Mouse (Mus musculus): ENCODE measurements around the gene Coro7. TPM values are rescaled to one million over a fixed set of nuclear protein-coding genes. Genes with fewer than 3 reads are reported as not detected.

Gene Coro7
- total RNA-seq, 2 experiments from 2014 or later, result 93.5 to 116 TPM

DNA sequence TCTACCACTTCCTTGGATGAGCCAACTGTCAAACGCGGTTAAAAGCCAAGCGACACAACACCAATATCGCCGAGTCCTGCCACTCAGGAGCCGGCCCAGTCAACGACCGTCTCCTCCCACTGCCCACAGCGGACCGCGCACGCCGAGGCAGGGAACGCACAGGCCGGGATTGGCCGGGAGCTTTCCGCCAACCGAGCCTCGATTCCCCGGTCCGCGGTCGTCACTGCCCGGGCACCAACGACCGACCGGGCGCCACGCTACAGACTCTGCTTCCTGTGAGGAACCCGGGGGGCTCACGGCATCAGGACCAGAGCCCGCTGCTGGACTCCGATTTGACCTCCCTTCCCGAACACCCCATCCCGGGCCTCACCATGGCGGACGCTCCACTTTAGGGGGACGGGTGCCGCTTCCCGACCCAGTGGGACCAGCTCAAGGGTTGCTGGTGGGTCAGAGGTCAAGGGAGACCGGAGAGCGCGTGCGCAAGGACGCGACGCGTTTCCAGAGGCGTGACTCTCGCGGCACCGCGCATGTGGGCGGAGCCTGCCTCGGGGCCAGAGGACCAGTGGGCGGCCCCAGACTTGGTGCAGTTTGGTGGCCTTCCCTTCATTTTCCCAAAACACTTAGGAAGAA lies 55.0 kb downstream of the Coro7 start, which contains the start of gene Pam16:
Gene Pam16, minus strand, starts transcription at position 508 of the 630 bp plus-strand sequence.
- DNase-seq (ENCODE audit: low spot score in 2 of 2), result peak; percentile 90 to 93

DNA sequence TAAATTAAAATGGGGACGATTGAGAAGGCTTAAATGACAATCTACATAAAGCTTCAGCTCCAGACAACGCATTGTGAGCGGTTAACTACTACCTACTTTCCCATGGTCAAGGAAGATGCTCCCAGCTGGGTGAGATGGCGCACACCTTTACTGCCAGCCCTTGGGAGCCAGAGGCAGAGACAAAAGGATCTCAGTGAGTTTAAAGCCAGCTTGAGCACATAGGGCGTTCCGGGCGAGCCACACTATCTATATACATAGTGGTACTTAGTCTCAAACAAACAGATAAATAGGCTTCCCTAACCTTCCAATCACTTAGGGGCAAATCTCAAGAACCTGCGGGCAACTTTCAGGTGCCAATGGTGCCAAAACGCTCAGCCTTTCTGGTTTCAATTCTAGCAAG lies 55.5 kb downstream of the Coro7 start:
- no peak for DNase-seq (ENCODE audit: low spot score in 2 of 2)

- no peak for DNase-seq (ENCODE audit: low spot score in 2 of 2)
Observed at GRCm38 (mm10) chr16:4616829-4617228, 62.7 kb downstream of the Coro7 start.

GRCm38 (mm10) chr16:4615297-4615696 lies 64.3 kb downstream of the Coro7 start:
- DNase-seq (ENCODE audit: low spot score in 2 of 2), result no peak

DNA sequence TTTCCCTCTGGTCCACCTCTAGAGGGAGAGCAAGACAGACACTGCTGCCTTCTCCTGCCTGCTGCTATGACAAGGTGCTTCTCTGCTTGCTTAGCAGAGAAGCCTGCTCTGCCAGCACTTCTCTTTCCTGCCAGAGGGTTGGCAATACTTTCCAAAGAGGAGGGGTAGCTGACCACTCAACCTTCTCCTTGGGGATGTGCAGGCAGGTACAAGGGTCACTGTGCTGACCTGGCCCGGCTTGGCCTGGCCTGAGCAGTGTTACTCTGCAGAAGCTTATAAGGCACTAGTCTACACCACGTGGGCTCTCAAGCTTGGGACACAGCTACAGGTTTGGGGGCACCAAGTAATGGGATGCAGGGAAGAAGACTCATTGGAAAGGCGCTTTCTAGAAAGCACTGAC lies 64.9 kb downstream of the Coro7 start:
- no peak for DNase-seq (ENCODE audit: low spot score in 2 of 2)

- no peak for DNase-seq (ENCODE audit: low spot score in 2 of 2)
Observed at GRCm38 (mm10) chr16:4613736-4614135, 65.8 kb downstream of the Coro7 start.

DNA sequence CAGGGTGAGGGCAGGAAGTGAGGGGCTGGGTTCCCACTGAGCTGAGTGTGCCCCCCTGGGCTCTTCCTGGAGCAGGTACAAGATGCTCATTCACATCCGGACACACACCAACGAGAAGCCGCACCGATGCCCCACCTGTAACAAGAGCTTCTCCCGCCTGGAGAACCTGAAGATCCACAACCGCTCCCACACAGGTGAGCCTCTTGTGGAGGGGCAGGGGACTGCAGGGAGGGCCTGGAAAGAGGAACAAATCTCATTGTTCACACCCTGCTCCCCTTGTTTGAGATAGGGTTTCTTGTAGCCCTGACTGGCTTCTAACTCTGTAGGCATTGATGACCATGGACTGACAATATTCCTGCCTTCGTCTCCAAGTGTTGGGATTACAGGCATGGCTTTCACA lies 67.9 kb downstream of the Coro7 start:
- DNase-seq (ENCODE audit: low spot score in 2 of 2), result no peak

GRCm38 (mm10) chr16:4611193-4611592 lies 68.4 kb downstream of the Coro7 start:
- no peak for DNase-seq (ENCODE audit: low spot score in 2 of 2)

- DNase-seq (ENCODE audit: low spot score in 2 of 2), result no peak
Observed at GRCm38 (mm10) chr16:4608532-4609059, 71.0 kb downstream of the Coro7 start.

- peak; percentile 75 to 84 for DNase-seq (ENCODE audit: low spot score in 2 of 2)
Observed at GRCm38 (mm10) chr16:4607818-4608531, 71.6 kb downstream of the Coro7 start.

DNA sequence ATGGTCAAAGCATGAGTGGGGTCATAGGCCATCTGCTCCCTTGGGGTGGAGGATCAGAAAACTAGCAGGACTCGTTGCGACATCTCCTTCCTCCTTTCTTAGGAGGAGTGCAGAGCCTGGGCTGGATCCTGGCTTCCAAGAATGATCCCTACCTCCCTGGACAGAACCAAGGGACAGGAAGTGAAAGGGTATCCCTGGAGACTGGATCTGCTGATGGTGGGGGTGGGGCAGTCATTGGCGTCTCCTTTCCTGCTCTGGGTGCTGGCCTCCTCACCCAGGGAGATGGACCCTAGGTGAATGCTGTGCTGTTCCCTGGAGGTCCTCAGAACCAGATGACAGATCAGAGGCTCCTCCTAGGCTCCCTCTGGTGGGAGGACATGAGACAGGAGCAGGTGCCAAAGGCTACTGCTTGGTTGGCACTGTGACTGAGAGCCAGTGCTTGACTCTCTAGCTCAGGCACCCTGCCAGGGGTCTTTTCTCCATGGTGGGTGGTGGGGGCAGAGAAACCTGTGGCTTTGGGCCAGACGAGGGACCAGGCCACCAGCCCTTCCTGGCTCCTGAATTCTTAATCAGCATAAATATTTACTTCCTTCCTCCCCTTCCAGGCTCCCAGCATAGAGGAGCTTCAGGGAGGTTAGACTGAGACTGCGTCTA lies 73.0 kb downstream of the Coro7 start:
- peak; percentile 52 to 58 for DNase-seq (ENCODE audit: low spot score in 2 of 2)

DNA sequence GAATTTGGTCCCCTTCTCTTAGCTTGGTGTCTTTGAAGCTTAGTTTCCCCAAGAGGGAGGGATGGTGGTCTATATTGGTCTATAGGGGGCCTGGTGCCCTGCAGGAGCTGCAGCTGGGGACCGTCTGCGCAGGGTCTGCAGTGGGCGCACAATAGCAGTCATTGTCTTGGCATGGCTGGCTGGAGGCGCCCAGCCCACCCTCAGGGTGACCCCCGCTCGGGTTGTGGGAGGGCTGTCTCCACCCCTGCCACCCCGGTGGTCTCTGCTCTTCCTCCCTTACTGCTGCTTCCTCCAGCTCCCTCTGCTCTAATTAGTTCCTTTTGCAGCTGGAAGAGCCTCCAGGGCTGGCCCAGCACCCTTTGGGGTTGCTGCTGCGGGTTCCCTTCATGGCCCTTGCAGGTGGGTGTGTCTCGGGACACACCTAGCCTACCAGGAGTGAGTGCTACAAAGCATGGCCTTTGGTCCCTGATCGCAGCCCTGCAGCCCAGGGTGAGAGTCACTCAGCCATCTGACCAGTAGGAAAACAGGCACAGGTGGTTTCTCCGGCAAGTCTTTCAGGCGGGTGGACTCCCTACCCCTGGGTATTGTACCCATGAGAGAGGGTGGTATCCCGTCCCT lies 74.0 kb downstream of the Coro7 start:
- DNase-seq (ENCODE audit: low spot score in 2 of 2), result no peak

DNA sequence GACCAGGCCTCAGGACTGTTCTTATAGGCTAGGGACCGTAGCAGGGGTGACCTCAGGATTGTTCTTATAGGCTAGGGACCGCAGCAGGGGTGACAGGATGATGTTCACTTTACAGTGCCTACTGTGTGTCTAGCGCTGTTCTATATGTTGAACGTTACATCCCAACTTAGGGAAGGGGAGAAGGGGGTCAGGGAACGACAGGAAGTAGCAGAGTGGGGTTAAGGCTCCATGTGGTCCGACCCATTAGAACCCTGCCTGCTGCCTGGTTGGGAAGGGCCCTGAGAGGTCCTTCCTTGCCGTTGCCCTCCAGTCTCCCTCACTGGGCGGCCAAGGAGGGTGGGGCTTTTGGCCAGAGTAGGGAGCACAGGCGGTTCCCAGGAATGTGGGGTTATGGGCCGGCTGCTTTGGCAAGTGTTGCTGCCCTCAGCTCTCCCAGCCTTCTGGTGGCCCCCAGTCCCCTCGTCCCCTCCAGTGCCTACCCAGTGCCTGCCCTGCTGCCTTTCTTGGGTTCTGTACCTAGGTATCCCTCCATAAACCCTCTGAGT lies 75.2 kb downstream of the Coro7 start:
- DNase-seq (ENCODE audit: low spot score in 2 of 2), result no peak

DNA sequence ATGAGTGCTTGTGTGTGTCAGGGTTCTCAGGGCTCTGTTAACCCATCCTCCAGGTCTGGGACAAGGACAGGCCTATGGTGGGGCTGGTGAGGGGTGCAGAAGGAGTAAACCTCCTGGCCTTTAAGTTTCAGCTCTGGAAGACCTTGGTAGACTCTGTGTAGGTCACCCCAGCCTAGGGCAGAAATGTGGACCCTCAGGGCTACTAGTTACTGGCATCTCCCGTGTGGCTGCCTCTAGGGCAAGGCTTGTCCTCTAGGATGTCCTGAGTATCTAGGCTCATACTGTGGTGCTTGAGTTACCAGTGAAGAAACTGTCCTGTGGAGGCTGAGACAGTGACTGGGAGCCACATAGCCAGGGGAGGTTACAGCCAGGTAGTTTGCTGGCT lies 76.1 kb downstream of the Coro7 start:
- DNase-seq (ENCODE audit: low spot score in 2 of 2), result no peak

DNA sequence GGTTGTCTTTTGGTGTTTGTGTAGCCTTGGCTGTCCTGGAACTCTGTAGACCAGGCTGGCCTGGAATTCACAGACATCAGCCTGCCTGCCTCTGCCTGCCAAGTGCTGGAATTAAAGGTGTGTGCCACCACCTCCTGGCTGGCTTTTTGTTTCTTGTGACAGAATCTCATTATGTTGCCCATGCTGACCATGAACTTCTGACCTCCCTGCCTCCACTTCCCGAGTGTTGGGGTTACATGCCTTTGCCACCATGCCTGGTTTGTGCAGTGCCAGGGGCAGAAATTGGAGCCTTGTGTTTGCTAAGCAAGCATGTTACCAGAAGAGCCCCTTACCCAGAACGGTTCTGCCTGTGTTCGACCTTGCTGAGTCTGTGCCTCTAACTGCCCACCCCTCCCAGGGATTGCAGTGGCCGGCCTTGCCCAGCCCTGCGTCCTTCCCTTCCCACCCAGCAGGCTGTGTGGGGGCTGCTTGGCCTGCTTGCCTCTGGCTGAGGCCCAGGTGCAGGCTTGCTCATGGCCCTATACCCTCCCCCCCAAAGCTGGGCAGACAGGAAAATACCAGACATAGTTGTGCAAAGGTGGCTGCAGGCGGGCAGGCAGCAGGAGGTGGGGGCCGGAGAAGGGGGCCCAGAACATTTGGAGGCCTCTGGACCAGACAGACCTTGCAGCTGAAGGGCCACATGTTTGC lies 76.7 kb downstream of the Coro7 start:
- no peak for DNase-seq (ENCODE audit: low spot score in 2 of 2)

GRCm38 (mm10) chr16:4602189-4602588 lies 77.4 kb downstream of the Coro7 start:
- DNase-seq (ENCODE audit: low spot score in 2 of 2), result no peak

DNA sequence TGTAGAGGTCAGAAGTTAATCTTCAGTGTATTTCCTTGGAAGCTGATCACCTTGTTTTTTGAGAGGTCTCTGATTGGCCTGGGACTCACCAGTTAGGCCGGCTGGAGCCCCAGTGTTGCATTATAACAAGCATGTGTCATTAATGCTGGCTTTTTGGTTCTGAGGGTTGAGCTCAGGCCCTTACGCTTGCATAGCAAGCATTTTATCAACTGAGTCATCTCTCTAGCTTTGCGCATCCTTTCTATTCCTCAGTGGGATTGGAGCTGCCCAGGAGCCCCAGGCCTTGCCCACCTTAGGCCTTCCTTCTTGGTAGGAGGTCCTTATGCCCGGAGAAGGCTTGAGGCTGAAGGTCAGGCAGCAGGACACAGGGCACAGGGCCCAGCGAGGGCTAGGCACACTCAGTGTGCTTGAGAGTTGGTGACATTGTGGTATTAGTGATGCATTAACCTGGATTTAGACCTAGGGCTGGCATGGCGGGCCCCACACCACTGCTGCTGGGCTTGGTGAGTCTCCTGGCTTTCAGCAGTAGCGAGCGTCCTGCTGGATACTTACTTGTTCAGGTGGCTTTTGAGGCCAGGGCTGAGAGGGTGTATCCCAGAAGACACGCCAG lies 78.8 kb downstream of the Coro7 start:
- no peak for DNase-seq (ENCODE audit: low spot score in 2 of 2)

- DNase-seq (ENCODE audit: low spot score in 2 of 2), result no peak
Observed at GRCm38 (mm10) chr16:4599616-4600015, 80.0 kb downstream of the Coro7 start.

DNA sequence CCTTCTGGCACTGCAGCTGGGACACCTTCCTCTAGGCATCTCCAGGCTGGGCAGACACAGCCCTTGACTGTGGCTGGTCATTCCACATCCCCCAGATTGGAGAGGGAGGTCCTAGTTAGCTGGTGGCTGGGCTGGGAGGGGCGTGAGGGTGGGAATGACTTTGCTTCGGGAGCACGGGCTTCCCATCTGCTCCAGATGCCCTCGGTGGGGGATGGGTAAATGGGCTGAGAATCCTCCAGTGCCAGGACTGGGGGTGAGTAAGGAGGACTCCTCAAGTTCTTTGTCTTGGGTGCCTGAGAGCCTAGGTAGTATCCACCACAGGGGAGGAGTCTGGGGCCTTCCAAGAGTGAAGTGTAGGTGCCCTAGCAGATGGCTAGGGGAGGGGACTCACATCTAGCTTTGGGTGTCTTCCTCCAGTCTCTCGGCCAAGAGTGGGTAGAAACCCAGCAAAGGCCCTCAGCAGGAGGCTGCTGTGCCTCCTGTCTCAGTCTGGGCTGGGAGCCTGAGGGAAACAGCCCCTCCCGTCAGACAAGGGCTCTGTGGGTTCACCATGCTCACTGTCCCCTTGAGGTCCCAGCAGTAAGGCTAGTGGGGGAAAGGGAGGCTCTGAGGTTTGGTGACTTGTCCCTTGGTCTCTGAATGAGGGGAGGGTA lies 80.6 kb downstream of the Coro7 start:
- no peak for DNase-seq (ENCODE audit: low spot score in 2 of 2)

DNA sequence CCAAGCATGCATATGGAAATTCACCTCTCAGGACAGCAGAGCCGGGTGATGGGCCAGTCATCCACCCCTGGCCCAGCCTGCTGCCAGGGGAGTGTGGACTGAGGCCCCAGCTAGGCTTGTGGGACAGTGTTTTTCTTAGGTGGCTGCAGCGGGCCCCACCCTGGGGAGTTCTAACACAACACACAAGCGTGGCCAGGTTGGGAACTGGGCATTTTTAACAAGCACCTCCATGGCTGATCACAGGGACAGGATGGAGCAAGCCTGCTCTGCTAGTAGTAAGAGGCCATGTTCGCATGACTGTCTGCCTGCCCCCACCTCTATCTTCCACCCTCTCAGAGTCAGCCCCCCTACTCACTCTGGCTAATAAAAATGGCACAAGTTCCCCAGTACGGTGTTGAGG lies 81.5 kb downstream of the Coro7 start:
- no peak for DNase-seq (ENCODE audit: low spot score in 2 of 2)
